Mouse (Mus musculus) stomach, embryonic 16.5 days (tissue): ENCODE results near the gene Hist4h4. TPM values are rescaled to one million over a fixed set of nuclear protein-coding genes. Genes with fewer than 3 reads are reported as not detected.

Experiments
- ATAC-seq: fragments of 200-750 bp; cut with Nextera tagmentation; 2 replicates; pipeline ENCODE4 v1.8.0; 2017; ENCODE audit warnings: moderate number of reproducible peaks, moderate TSS enrichment; ENCODE audit not compliant: insufficient read depth, low FRiP score
- H3K27ac ChIP-seq: fragments of 300-500 bp; sonication (generic); 2 replicates; pipeline ENCODE4 v1.5.1; 2014; ENCODE audit warnings: low read length
- H3K27me3 ChIP-seq: fragments of 300-500 bp; sonication (generic); 2 replicates; pipeline ENCODE4 v1.6.1; 2014; ENCODE audit warnings: low read length, control low read depth, mixed read lengths; ENCODE audit not compliant: control insufficient read depth, insufficient read depth
- H3K36me3 ChIP-seq: fragments of 300-500 bp; sonication (generic); 2 replicates; pipeline ENCODE4 v1.6.1; 2014; ENCODE audit warnings: low read length; ENCODE audit not compliant: control insufficient read depth, insufficient read depth
- H3K4me1 ChIP-seq: fragments of 300-500 bp; sonication (generic); 2 replicates; pipeline ENCODE4 v1.6.1; 2014; ENCODE audit warnings: low read length, control low read depth, mixed read lengths; ENCODE audit not compliant: control insufficient read depth, insufficient read depth
- H3K4me2 ChIP-seq: fragments of 300-500 bp; sonication (generic); 2 replicates; pipeline ENCODE4 v1.6.1; 2014; ENCODE audit warnings: low read depth, low read length, mixed read lengths
- H3K4me3 ChIP-seq: fragments of 300-500 bp; sonication (generic); replicated peaks from 2 replicates; pipeline ENCODE4 v1.5.1; 2014; ENCODE audit warnings: mild to moderate bottlenecking, low read length
- H3K9ac ChIP-seq: fragments of 300-500 bp; sonication (generic); 2 replicates; pipeline ENCODE4 v1.6.1; 2014; ENCODE audit warnings: low read length
- H3K9me3 ChIP-seq: fragments of 300-500 bp; sonication (generic); replicated peaks from 2 replicates; pipeline ENCODE4 v1.6.1; 2016; ENCODE audit warnings: low read length, control low read depth; ENCODE audit not compliant: control insufficient read depth
- WGBS: fragments of 180-500 bp; shearing (Covaris S2); extraction: QIAGEN DNeasy Blood & Tissue Kit; methylation state at CpG from one replicate; pipeline ENCODE4 v1.1.7; 2014; 5-methylcytosine and 5-hydroxymethylcytosine counted together
- polyA plus RNA-seq: library from polyadenylated mRNA; unstranded; fragments of >200 nt; fragmentation: Nextera tagmentation; extraction: Ambion mirVana; gene quantifications from 2 replicates; pipeline ENCODE4 v1.2.1, GENCODE M21; 2015

Gene Hist4h4
- polyA plus RNA-seq, 1 experiment from 2014 or later = 0.83 TPM

DNA sequence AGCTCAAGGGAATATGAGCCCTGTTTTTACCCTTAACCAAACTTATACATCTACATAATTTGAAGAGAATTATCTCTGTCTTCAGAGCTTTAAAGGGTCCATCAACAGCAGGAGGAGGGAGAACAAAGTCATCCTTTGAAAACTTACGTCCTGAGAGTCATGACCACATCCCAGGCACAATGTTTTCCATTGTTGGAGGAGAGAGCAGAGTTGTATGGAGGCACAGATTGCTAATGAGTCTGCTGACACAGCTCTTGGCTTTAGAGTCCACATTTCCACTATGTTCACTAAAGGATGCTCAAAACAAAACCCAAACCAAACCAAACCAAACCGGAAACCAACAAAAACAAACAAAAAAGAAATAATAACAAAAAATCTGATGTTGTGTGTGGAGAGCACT lies 40.7 kb upstream of the Hist4h4 start:
- no peaks in the 10 kb centered on the region for H3K9me3 ChIP-seq

DNA sequence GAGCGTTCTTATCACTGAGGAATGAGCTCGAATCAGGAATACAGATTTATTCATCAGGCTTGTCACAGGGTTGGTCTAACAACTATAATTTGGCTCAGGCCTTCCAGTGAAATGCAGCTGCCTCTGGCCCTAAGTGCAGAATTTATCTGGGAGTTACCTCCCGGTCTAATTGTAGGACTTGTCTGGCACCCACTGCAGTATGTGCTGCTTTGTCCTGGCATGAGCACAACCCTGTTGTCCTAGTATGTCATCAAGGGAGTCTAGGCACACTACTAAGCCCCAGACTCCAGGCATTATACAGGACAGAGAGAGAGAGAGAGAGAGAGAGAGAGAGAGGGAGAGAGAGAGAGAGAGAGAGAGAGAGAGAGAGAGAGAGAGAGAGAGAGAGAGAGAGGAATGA lies 33.1 kb upstream of the Hist4h4 start:
- 75% methylated on average over 3 of the region's 3 CpGs for WGBS
- H3K4me3 ChIP-seq = no peak overlapping the region
- H3K4me2 ChIP-seq = no peak overlapping the region
- no peak overlapping the region for H3K9ac ChIP-seq
- ATAC-seq = no peak
- H3K36me3 ChIP-seq = no peaks in the 10 kb centered on the region
- H3K27ac ChIP-seq = no peak overlapping the region
- H3K4me1 ChIP-seq = no peaks in the 10 kb centered on the region
- no peaks in the 10 kb centered on the region for H3K27me3 ChIP-seq
- no peaks in the 10 kb centered on the region for H3K9me3 ChIP-seq

More for the DNA sequence above, 40.7 kb upstream of the Hist4h4 start:
- H3K27ac ChIP-seq = no peak overlapping the region
- no peak overlapping the region for H3K9ac ChIP-seq
- 65% methylated on average over 2 of the region's 2 CpGs for WGBS
- no peaks in the 10 kb centered on the region for H3K27me3 ChIP-seq
- H3K36me3 ChIP-seq = no peaks in the 10 kb centered on the region
- ATAC-seq = no peak
- no peak overlapping the region for H3K4me2 ChIP-seq
- no peak overlapping the region for H3K4me3 ChIP-seq
- no peaks in the 10 kb centered on the region for H3K4me1 ChIP-seq

DNA sequence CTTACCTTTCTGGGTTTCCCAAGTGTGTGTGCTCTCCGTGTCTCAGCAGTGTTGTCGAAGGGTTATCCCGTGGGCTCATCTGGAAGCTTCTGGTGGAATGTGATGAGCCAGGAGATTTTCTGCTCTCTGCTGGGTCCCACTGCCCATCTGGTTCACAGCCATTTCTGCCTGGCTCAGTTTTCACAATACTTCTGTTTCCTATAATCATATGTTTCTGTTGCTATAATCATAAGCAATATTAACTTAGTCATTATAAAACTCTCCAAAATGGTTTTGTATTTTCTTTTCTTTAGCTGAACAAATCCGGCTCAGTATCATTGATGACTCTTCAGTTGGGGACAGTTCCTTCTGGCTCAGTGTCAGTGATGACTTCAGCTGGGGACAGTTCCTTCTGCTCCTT lies 31.1 kb upstream of the Hist4h4 start, which contains the start of gene Smco3:
Gene Smco3 (minus strand): TSS at position 101 of the 400 bp plus-strand sequence.
- Histone ChIP-seq H3K27me3 (no peaks in the 10 kb centered on the region), H3K4me2 (no peak within 1 kb of the TSS), H3K4me3 (no peak within 1 kb of the TSS), H3K27ac (no peak within 1 kb of the TSS), H3K36me3 (no peaks in the 10 kb centered on the region), H3K9ac (no peak within 1 kb of the TSS), H3K4me1 (no peaks in the 10 kb centered on the region), H3K9me3 (no peaks in the 10 kb centered on the region)
- ATAC-seq = no peak
- 59% methylated on average over 4 of the region's 4 CpGs for WGBS

DNA sequence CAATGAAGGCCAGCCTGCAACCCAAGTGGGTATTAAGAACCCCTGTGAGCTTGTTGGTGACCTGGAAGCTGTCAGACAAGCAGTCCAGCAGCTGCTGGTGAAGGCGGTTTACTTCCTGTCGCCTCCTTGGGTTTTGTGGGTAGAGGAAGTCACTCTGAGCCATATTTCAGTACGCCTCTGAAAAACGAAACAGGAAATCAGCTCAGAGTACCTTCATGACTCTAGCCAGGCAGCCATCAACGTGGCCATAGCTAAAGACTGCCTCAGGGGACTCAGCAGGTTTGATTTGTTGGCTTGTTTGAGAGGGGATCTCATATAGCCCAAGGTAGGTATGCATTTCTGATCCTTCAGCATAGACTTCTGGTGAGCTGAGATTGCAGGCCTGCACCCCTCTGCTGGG lies 27.5 kb upstream of the Hist4h4 start:
- no peak for ATAC-seq
- no peak overlapping the region for H3K4me2 ChIP-seq
- no peak overlapping the region for H3K4me3 ChIP-seq
- H3K4me1 ChIP-seq = 0 out of 2 replicates have a peak, but pooled peaks cover 3% of the 10 kb centered on the region
- no peaks in the 10 kb centered on the region for H3K9me3 ChIP-seq
- 68% methylated on average over 5 of the region's 5 CpGs for WGBS
- no peak overlapping the region for H3K27ac ChIP-seq
- H3K36me3 ChIP-seq = no peaks in the 10 kb centered on the region
- H3K9ac ChIP-seq = no peak overlapping the region
- no peaks in the 10 kb centered on the region for H3K27me3 ChIP-seq

DNA sequence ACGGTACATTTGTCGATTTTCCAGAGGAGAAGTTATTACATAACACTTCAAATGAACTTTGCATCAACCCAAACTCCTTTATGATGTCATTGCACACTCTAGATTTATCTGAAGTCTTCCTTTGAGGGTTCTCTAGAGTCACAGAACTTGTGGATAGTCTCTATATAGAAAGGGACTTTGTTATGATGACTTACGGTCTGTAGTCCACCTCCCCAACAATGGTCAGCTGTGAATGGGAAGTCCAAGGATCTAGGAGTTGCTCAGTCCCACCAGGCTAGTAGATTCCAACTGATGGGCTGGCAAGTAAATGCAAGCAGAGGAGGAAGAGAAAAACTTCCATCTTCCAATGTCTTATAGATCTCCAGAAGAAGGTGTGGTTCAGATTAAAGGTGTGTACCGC lies 24.5 kb upstream of the Hist4h4 start:
- peak overlapping the region; percentile 72 for H3K9ac ChIP-seq
- no peak for ATAC-seq
- 32% methylated on average over 4 of the region's 4 CpGs for WGBS

DNA sequence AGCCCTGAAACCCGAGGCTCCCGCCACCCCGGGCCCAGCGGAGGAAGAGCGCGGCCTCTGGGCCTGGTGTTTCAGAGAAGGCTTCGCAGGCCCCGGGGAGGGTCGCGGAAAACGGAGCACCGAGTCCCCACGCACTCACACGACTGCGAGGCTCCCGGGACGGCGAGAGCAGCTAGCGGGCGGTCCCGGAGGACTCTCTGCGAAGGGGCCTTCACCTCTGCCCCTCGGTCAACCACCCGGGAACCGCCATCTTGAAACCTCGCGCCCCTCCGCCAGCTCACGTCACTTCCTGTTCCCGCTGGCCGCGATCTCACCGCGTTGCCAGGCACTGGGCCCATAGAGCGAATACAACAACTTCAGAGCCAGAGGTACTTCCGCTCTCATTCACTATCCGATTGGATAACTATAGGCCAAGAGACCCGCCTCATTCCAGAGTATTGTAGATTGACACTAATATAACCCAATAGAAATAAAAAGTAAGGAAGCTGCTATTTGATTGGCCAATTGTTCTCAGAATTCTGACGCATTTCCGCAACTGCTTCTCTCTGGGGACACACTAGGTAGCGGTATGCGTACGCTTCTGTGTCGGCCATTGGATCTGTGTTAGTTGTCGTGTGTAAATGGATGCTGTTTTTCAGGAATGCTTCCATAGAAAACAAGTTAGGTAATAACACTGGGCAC lies 23.8 kb upstream of the Hist4h4 start, which contains the start of gene Wbp11:
Gene Wbp11 (minus strand): TSS at position 353 of the 681 bp plus-strand sequence.
- Histone ChIP-seq H3K27ac (peak within 1 kb of the TSS; percentile 83), H3K4me3 (peak within 1 kb of the TSS; percentile 100), H3K9ac (peak within 1 kb of the TSS; percentile 99), H3K4me1 (0 out of 2 replicates have a peak, but pooled peaks cover 3% of the 10 kb centered on the region), H3K27me3 (no peaks in the 10 kb centered on the region), H3K9me3 (no peaks in the 10 kb centered on the region), H3K4me2 (peak within 1 kb of the TSS; percentile 95), H3K36me3 (peaks cover 6% of the 10 kb centered on the region; the same call in 1 of the 2 replicates)
- WGBS = under 1% methylated on average over 45 of the region's 45 CpGs
- peak; percentile 100 for ATAC-seq

More for the DNA sequence above, 24.5 kb upstream of the Hist4h4 start:
- Histone ChIP-seq H3K27ac (peak overlapping the region; percentile 83), H3K36me3 (peaks cover 4% of the 10 kb centered on the region; the same call in 1 of the 2 replicates), H3K4me3 (peak overlapping the region; percentile 58), H3K4me1 (0 out of 2 replicates have a peak, but pooled peaks cover 3% of the 10 kb centered on the region), H3K27me3 (no peaks in the 10 kb centered on the region), H3K9me3 (no peaks in the 10 kb centered on the region), H3K4me2 (peak overlapping the region; percentile 67)

DNA sequence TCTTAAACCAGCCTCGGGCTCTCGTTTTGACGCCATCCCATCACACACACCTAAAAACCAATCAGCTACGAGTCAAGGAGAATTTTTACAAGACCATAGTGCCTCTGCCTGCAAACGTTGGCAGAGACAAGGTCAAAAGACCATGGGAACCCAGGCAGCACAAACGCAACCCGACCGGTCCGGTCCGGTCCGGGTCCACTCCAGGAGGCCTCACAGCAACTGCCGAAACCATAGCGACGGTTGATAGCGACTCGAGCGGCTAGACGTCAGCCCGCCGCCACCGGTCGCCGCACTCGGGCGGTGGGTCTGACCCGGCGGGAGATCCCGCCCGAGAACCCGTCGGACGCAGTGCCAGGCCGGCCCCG lies 23.3 kb upstream of the Hist4h4 start, which contains the start of gene BC049715:
Gene BC049715 (plus strand): TSS at position 111 of the 365 bp plus-strand sequence.
- under 1% methylated on average over 34 of the region's 34 CpGs for WGBS
- H3K36me3 ChIP-seq = peaks cover 8% of the 10 kb centered on the region; the same call in 1 of the 2 replicates
- ATAC-seq = no peak
- peak within 1 kb of the TSS; percentile 83 for H3K27ac ChIP-seq
- H3K9me3 ChIP-seq = no peaks in the 10 kb centered on the region
- peak within 1 kb of the TSS; percentile 99 for H3K9ac ChIP-seq
- H3K4me1 ChIP-seq = 0 out of 2 replicates have a peak, but pooled peaks cover 3% of the 10 kb centered on the region
- peak within 1 kb of the TSS; percentile 95 for H3K4me2 ChIP-seq
- H3K4me3 ChIP-seq = peak within 1 kb of the TSS; percentile 100
- no peaks in the 10 kb centered on the region for H3K27me3 ChIP-seq

DNA sequence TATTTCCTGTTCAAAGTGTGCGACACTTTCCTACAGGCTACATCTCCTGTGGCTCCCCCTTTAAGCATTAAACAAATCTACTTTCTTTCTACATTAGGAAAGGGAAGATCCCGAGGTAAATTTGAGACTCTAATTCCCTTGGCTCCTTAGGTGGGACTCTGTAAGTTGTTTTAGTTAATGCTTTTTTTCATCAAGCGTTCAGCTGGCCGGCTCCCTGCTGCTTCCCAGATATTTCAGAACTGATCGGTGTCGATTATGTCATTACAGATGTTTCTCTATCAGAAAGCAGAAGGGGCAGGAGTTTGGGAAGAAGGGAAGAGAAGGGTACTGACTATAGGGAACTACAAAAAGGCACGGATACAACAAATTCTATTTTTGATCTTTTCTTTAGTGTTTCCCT lies 22.9 kb upstream of the Hist4h4 start:
- peak overlapping the region; percentile 82; the same call in 1 of the 2 replicates for H3K27ac ChIP-seq
- 13% methylated on average over 7 of the region's 7 CpGs for WGBS

DNA sequence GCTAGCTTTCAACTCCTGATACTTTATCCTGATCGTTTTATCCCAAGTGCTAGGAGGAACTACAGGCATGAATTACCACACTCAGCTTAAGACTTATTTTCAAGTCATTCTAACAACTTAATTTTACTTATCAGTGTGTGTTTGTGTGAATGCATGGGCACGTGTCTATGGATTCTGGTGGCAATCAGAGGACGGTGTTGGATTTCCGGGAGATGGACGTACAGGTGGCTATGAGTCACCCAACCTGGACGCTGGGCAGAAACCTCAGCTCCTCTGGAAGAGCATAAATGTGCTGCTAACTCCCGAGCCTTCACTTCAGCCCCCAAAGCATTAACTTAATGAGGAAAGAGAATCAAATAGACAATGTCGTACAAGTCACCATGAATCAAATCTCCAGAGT lies 20.8 kb upstream of the Hist4h4 start:
- 91% methylated on average over 8 of the region's 8 CpGs for WGBS
- Histone ChIP-seq H3K4me1 (0 out of 2 replicates have a peak, but pooled peaks cover 3% of the 10 kb centered on the region), H3K4me3 (no peak overlapping the region), H3K36me3 (peaks cover 27% of the 10 kb centered on the region), H3K9me3 (no peaks in the 10 kb centered on the region), H3K9ac (no peak overlapping the region), H3K27ac (no peak overlapping the region), H3K27me3 (no peaks in the 10 kb centered on the region), H3K4me2 (no peak overlapping the region)
- no peak for ATAC-seq

More for the DNA sequence above, 22.9 kb upstream of the Hist4h4 start:
- H3K9ac ChIP-seq = peak overlapping the region; percentile 99
- no peaks in the 10 kb centered on the region for H3K9me3 ChIP-seq
- no peak for ATAC-seq
- H3K4me2 ChIP-seq = peak overlapping the region; percentile 95
- H3K27me3 ChIP-seq = no peaks in the 10 kb centered on the region
- peaks cover 8% of the 10 kb centered on the region; the same call in 1 of the 2 replicates for H3K36me3 ChIP-seq
- H3K4me1 ChIP-seq = 0 out of 2 replicates have a peak, but pooled peaks cover 3% of the 10 kb centered on the region
- H3K4me3 ChIP-seq = peak overlapping the region; percentile 100
